Mouse (Mus musculus) heart, postnatal 0 days (tissue): ENCODE data around the gene Cnp.

Experiments
- CTCF ChIP-seq: IDR thresholded peaks from 2 replicates; pipeline ENCODE4 v1.5.1; 2016; ENCODE audit warnings: antibody characterized with exemption, control low read depth, low read depth
- EP300 ChIP-seq: IDR thresholded peaks from 2 replicates; pipeline ENCODE4 v1.6.1; 2016; ENCODE audit warnings: antibody characterized with exemption, low read depth

- TF ChIP-seq CTCF, result no peak
- TF ChIP-seq EP300, result no peak
Observed at GRCm38 (mm10) chr11:100617480-100617879, 42.8 kb downstream of the Cnp start.
